Mouse (Mus musculus) cortical plate, adult 2 months (tissue): ENCODE data around the gene Myo16. TPM values are rescaled to one million over a fixed set of nuclear protein-coding genes. Genes with fewer than 3 reads are reported as not detected.

Source experiments
- H3K27ac ChIP-seq: fragments of 200-500 bp; 2 replicates; pipeline ENCODE4 v1.5.1; 2012; ENCODE audit warnings: low read length, control low read depth, inconsistent platforms; ENCODE audit not compliant: insufficient read depth
- H3K4me1 ChIP-seq: fragments of 200-500 bp; 2 replicates; pipeline ENCODE4 v1.6.1; 2011; ENCODE audit warnings: low read length; ENCODE audit not compliant: control insufficient read depth, insufficient read depth
- H3K4me3 ChIP-seq: fragments of 200-500 bp; 2 replicates; pipeline ENCODE4 v1.5.1; 2011; ENCODE audit warnings: mild to moderate bottlenecking, low read length, control low read depth; ENCODE audit not compliant: insufficient read depth
- CTCF ChIP-seq: fragments of 200-500 bp; IDR thresholded peaks from 2 replicates; pipeline ENCODE4 v1.5.1; 2011; ENCODE audit warnings: mild to moderate bottlenecking, control low read depth, low read length; ENCODE audit not compliant: insufficient read depth; ENCODE audit errors: extremely low read depth
- POLR2A ChIP-seq: fragments of 200-500 bp; IDR thresholded peaks from 2 replicates; pipeline ENCODE4 v1.6.1; 2011; ENCODE audit warnings: mild to moderate bottlenecking, low read length, control low read depth; ENCODE audit not compliant: insufficient read depth; ENCODE audit errors: extremely low read depth
- polyA plus RNA-seq: library from polyadenylated mRNA; depleted of rRNA; stranded (reverse); fragments of >200 nt; gene quantifications from 2 replicates; pipeline ENCODE4 v1.2.3, GENCODE M21; 2012

Gene Myo16
- polyA plus RNA-seq, 1 experiment: 11.3 TPM

DNA sequence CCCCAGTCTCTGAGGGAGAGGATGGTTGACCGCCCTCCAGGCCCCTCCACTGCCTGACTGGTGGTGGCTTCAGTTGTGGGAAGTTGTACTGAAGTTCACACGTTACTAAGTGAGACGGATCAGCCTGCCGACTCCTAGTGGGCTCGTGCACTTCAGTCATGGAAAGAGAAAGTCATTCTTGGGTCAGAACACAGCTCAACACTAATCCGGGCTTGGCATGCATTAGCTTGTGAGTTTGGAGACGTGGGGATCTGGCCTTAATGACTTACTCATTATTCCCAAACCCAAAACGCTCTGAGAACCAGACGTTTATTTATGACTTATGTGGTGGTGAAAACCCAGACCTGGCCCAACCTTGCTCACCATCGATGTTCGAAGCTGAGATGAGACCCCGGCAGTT lies 263.1 kb downstream of the Myo16 start:
- Histone ChIP-seq H3K27ac (no peak overlapping the region), H3K4me1 (no peaks in the 10 kb centered on the region), H3K4me3 (no peak overlapping the region)
- no peak for TF ChIP-seq POLR2A

DNA sequence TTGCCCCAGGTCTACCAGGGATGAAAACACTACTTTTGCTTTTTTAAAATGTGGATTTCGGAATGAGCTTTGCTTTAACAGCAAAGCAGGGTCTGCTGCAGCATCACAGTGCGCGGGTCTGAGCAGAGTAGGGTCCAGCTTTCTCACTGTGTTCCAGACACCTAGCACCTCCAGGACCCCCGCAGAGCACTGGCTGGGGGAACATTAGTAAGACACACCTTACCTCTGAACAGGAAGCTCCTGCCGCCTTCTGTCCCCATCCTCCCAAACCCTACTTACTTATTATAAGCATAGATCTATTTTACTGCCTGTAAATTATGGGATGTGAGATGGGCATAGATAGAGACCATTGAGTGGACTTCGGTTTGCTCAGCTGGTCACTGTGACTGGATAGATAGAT lies 263.6 kb downstream of the Myo16 start:
- H3K4me3 ChIP-seq: no peak overlapping the region
- no peak overlapping the region for H3K27ac ChIP-seq
- TF ChIP-seq POLR2A (no peak), CTCF (no peak)
- no peaks in the 10 kb centered on the region for H3K4me1 ChIP-seq

DNA sequence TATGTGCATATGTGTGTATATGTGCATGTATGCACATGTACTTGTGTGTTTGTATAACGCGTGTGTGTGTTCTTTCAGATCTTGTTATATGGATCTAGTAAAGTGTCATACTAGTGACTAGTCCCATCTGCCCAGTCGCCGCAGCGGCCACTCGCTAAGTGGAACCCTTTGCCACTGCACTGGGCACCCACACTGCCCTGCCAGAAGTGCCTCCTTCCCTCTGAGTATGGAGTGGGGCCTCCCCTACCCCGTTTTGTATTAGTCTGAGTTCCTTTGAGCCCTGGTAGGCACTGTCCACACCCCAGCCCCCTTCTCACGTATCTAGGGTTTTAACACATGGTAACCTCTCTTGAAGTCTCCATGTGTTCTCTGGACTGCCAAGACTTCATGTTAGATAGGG lies 264.3 kb downstream of the Myo16 start:
- Histone ChIP-seq H3K4me1 (no peaks in the 10 kb centered on the region), H3K27ac (no peak overlapping the region), H3K4me3 (no peak overlapping the region)
- no peak for TF ChIP-seq POLR2A
- no peak for TF ChIP-seq CTCF

DNA sequence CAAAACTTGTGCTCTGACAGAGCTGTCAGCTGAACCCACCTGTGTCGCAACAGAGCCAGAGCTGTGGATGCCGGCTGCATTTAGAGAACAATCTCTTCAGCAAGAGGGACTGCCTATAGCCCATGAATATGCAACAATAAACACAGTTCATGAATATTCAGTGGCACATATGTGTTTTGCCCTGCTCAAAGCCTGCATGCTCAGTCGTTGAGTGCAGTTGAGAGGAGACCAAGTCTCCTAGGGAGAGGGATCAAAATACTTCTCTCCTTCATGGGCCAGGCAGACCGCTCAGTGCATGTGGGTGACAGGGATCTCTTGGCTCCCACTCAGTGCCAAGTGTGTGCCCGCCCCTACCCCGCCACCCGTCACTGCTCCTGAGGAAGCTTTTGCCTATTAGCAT lies 265.3 kb downstream of the Myo16 start:
- Histone ChIP-seq H3K4me1 (no peaks in the 10 kb centered on the region), H3K27ac (no peak overlapping the region), H3K4me3 (no peak overlapping the region)
- no peak for TF ChIP-seq CTCF
- TF ChIP-seq POLR2A: no peak

DNA sequence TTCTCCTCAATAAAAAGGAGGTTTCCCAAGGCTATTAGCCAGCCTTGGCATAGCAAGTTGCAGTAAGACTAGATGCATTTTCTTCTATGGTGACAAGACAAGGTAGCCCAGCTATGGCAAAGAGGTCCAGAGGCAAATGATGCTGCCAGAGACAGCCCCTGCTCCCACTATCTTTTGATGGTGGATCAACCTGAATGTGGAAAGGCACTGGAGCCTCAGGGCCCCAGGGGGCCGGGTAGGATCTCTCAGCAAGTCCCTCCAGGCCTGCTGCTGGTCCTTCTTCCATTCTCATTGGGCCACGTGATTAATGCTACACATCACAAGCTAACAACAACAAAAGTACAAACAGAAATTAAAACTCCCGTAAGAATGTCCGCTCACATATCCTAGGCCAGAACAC lies 266.0 kb downstream of the Myo16 start:
- no peak overlapping the region for H3K4me3 ChIP-seq

DNA sequence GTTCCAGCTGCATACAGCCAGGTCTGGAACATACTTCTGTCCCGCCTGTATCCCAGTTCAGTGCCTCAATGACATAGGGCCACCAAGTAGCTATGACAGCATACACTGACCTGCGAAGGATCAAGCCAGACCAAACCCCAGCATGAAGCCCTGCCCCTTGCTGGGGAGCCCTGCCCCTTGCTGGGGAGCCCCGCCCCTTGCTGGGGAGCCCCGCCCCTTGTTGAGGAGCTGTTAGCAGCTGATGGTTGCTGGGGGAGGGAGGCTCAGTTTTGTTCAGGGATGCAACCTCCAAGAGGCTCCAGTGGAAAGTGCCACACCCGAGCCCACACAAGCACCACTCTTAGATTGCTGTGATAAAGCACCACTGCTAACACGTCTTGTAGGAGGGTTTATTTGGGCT lies 266.8 kb downstream of the Myo16 start:
- H3K27ac ChIP-seq: no peak overlapping the region
- TF ChIP-seq POLR2A (no peak), CTCF (no peak)
- H3K4me1 ChIP-seq: no peaks in the 10 kb centered on the region
- no peak overlapping the region for H3K4me3 ChIP-seq

More for the DNA sequence above, 266.0 kb downstream of the Myo16 start:
- H3K27ac ChIP-seq: no peak overlapping the region
- TF ChIP-seq POLR2A (no peak), CTCF (no peak)
- no peaks in the 10 kb centered on the region for H3K4me1 ChIP-seq

DNA sequence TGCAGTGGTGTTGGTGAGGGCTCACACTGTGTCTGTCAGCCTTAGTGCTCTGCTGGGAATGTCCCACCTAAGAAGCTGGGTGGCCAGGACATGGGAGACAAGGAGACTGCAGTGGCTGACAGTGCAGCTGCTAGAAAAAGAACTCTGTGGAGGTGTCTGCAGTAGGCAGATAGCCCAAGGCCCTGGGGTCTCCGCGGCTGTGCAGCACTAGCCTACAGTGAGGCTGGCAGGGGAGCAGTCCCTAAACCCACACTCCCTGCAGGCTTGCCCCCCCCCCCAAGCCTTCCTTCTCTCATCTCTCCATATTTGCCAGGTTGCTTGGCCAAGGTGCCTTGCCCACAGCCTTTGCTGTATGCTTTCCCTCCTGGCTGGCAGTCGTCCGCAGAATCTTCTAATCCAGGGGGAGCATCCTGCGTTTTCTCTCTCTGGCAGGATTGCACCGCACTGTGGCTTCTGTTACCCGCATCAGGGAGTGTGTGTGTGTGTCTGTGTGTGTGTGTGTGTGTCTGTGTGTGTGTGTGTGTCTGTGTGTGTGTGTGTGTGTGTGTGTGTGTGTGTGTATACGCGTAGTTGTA lies 267.9 kb downstream of the Myo16 start:
- H3K4me3 ChIP-seq: no peak overlapping the region
- no peak for TF ChIP-seq POLR2A
- no peak for TF ChIP-seq CTCF
- no peak overlapping the region for H3K27ac ChIP-seq
- H3K4me1 ChIP-seq: peaks cover 3% of the 10 kb centered on the region

DNA sequence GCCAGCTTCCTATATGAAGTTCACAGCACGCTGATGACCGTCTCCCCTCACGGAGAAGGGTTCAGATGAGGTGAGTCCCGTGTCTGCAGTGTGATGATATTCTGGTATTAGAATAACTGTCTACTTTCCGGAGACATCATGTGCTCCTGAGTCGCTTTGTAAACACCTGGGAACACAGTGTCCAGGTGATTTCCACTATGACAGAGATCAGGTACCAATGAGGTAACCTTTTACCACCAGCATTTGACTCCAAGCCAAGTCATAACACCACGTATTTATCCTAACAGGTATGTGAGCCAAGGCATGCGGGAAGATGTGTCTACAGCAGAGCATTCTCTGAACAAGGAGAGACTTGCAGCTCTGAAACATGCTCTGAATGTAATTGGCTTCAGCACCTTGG lies 281.8 kb downstream of the Myo16 start:
- no peak overlapping the region for H3K27ac ChIP-seq
- H3K4me3 ChIP-seq: no peak overlapping the region
- no peaks in the 10 kb centered on the region for H3K4me1 ChIP-seq
- TF ChIP-seq CTCF (no peak), POLR2A (no peak)

DNA sequence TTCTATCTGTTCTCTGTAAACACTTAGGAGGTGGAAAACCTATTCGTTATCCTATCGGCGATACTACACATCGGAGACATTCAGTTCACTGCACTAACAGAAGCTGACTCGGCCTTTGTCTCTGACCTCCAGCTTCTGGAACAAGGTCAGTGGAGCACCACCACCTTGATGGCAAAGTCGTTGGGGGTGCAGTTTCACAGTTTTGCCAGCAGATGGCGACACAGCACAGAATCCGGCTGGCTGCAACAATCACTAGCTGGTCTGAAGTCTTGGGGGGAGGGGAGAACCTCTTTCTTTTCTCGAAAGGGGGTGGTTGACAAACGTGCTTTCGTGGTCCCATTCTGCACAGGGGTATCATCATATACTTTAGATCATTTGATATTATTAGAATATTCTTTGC lies 285.1 kb downstream of the Myo16 start:
- Histone ChIP-seq H3K27ac (no peak overlapping the region), H3K4me3 (no peak overlapping the region), H3K4me1 (no peaks in the 10 kb centered on the region)
- no peak for TF ChIP-seq POLR2A
- peak; percentile 96 for TF ChIP-seq CTCF

DNA sequence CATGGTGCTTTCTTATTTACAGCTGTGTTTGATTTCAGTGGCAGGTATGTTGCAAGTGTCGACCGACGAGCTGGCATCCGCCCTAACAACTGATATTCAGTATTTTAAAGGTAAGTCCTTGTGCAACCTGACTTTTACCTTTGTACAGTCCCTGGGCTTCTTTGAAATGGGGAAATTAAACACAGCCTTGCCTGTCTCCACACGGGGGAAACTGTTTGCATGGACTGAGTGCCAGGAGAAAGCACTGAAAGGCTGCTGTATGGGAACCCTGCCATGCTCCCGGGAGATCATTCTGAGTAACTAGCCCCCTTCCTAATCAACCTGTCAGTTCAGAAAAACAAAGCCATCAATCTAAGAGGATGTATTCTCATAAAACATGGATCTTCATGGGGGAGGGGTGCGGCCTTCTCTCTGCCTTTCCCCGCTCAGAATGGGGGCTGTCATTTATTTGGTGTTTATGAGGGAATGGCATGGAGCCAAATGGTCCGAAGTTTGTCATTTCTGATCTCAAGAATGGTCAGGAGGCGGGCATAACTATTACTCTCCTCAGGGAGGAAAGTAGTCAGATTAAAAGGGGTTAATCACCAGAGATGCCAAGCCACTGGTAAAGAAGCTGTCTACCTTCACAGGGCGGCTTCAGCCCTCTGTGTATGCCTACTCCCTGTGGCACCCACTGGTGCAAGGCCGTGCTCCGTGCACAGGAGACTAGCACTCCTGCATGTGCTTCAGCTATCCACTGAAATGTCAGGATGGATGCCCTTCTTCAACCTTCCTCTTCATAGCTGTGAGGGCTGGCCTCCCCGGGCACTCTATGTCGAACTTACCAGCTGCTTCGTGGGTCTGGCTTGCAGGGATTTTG lies 286.1 kb downstream of the Myo16 start:
- TF ChIP-seq POLR2A (no peak), CTCF (no peak)
- H3K27ac ChIP-seq: no peak overlapping the region
- H3K4me1 ChIP-seq: no peaks in the 10 kb centered on the region
- H3K4me3 ChIP-seq: no peak overlapping the region
